Mouse (Mus musculus): ENCODE measurements at regions not wholly inside any gene's neighbourhood (a gene's known extent, or its start where the extent isn't known, plus 50 kb on each side); places are given as distances from the start of the nearest gene placed in this dataset.

- no peak for DNase-seq
These were observed 642.1 kb upstream of the A830018L16Rik start for GRCm38 (mm10) chr1:10771793-10772192.

GRCm38 (mm10) chr1:10794074-10794783, 619.7 kb upstream of the A830018L16Rik start:
- DNase-seq, result no peak

- peak; percentile 15 for DNase-seq
These were observed 578.1 kb upstream of the A830018L16Rik start for GRCm38 (mm10) chr1:10835653-10836415.

GRCm38 (mm10) chr1:10837180-10837579, 576.7 kb upstream of the A830018L16Rik start:
- peak; percentile 5 for DNase-seq

- DNase-seq, result no peak
These were observed 561.0 kb upstream of the A830018L16Rik start for GRCm38 (mm10) chr1:10852934-10853333.

- no peak for DNase-seq
These were observed 559.4 kb upstream of the A830018L16Rik start for GRCm38 (mm10) chr1:10854495-10854894.

- DNase-seq, result peak; percentile 65
These were observed 542.6 kb upstream of the A830018L16Rik start for GRCm38 (mm10) chr1:10871163-10871853.

GRCm38 (mm10) chr1:10872266-10872665, 541.6 kb upstream of the A830018L16Rik start:
- no peak for DNase-seq

- no peak for DNase-seq
These were observed 541.2 kb upstream of the A830018L16Rik start for GRCm38 (mm10) chr1:10872726-10873125.

GRCm38 (mm10) chr1:10877391-10878170, 536.3 kb upstream of the A830018L16Rik start:
- DNase-seq, result no peak

GRCm38 (mm10) chr1:10878221-10878760, 535.6 kb upstream of the A830018L16Rik start:
- no peak for DNase-seq

GRCm38 (mm10) chr1:10880026-10880727, 533.7 kb upstream of the A830018L16Rik start:
- DNase-seq, result no peak

GRCm38 (mm10) chr1:10898806-10899205, 515.1 kb upstream of the A830018L16Rik start:
- DNase-seq, result no peak

- DNase-seq, result no peak
These were observed 511.2 kb upstream of the A830018L16Rik start for GRCm38 (mm10) chr1:10902721-10903120.

- no peak for DNase-seq
These were observed 493.9 kb upstream of the A830018L16Rik start for GRCm38 (mm10) chr1:10919958-10920357.

- no peak for DNase-seq
These were observed 481.4 kb upstream of the A830018L16Rik start for GRCm38 (mm10) chr1:10932378-10933077.

- DNase-seq, result no peak
These were observed 480.7 kb upstream of the A830018L16Rik start for GRCm38 (mm10) chr1:10933206-10933605.

GRCm38 (mm10) chr1:10938436-10938835, 475.5 kb upstream of the A830018L16Rik start:
- no peak for DNase-seq

GRCm38 (mm10) chr1:10940326-10940725, 473.6 kb upstream of the A830018L16Rik start:
- no peak for DNase-seq

GRCm38 (mm10) chr1:10942979-10943378, 470.9 kb upstream of the A830018L16Rik start:
- DNase-seq, result no peak
